8 mouse cellular contexts compared by ENCODE assay signal in genomic region chr5:67846361-67847224, GRCm38 (mm10). TPM values are rescaled to one million over a fixed set of nuclear protein-coding genes. Genes with fewer than 3 reads are reported as not detected.
DNase-seq lines count a peak whose midpoint lies in the region; ATAC-seq lines count a peak whose summit lies in the region.

No protein-coding gene starts in this region.

- DNase-seq in MN1 (ENCODE audit: low spot score) = peak; percentile 62
- peak; percentile 60 for DNase-seq in cerebellum, adult 11-12 months
- no peak for DNase-seq in hindbrain, embryonic 10.5 days (ENCODE audit: low spot score)
- DNase-seq in layer of hippocampus, postnatal 14 days (ENCODE audit: low spot score in 2 of 2) = peak; percentile 47 to 49
- peak; percentile 53 for DNase-seq in lung, postnatal 14 days
- DNase-seq in ovary, postnatal 14 days (ENCODE audit: low spot score) = peak; percentile 14
- peak; percentile 63 to 70 for DNase-seq in thymus, postnatal 36 days

- WGBS in forebrain, embryonic 16.5 days = under 1% methylated on average over 39 of the region's 39 CpGs
- under 1% methylated on average over 39 of the region's 39 CpGs for WGBS in hindbrain, embryonic 10.5 days

- ATAC-seq in forebrain, embryonic 16.5 days = peak; percentile 6

- H3K9me3 ChIP-seq in forebrain, embryonic 16.5 days (ENCODE audit: control insufficient read depth, low read length) = no peaks in the 10 kb centered on the region
- no peaks in the 10 kb centered on the region for H3K9me3 ChIP-seq in hindbrain, embryonic 10.5 days

- H3K4me3 ChIP-seq in forebrain, embryonic 16.5 days (replicated peaks; ENCODE audit: low read length) = peak overlapping the region; percentile 90
- H3K4me3 ChIP-seq in hindbrain, embryonic 10.5 days = peak overlapping the region; percentile 95

- peak overlapping the region; percentile 74 for H3K4me2 ChIP-seq in forebrain, embryonic 16.5 days (ENCODE audit: low read length)

- H3K27me3 ChIP-seq in forebrain, embryonic 16.5 days (replicated peaks; ENCODE audit: control insufficient read depth, insufficient read depth, low read length) = no peaks in the 10 kb centered on the region
- no peaks in the 10 kb centered on the region for H3K27me3 ChIP-seq in hindbrain, embryonic 10.5 days (ENCODE audit: insufficient read depth, poor library complexity, severe bottlenecking)

- H3K9ac ChIP-seq in forebrain, embryonic 16.5 days (replicated peaks; ENCODE audit: low read depth, low read length) = peak overlapping the region; percentile 88

- H3K36me3 ChIP-seq in forebrain, embryonic 16.5 days (ENCODE audit: control insufficient read depth, insufficient read depth) = no peaks in the 10 kb centered on the region
- no peaks in the 10 kb centered on the region for H3K36me3 ChIP-seq in hindbrain, embryonic 10.5 days

- peak overlapping the region; percentile 69 for H3K27ac ChIP-seq in forebrain, embryonic 16.5 days (ENCODE audit: low read length)
- H3K27ac ChIP-seq in hindbrain, embryonic 10.5 days = peak overlapping the region; percentile 92

- peaks cover 27% of the 10 kb centered on the region for H3K4me1 ChIP-seq in forebrain, embryonic 16.5 days (replicated peaks; ENCODE audit: control insufficient read depth, insufficient read depth, low read length)
- H3K4me1 ChIP-seq in hindbrain, embryonic 10.5 days (replicated peaks) = peaks cover 62% of the 10 kb centered on the region

RNA-seq across cellular contexts. Expression of gene Atp8a1, which starts 0.6 kb away (rescaled TPM):
- 41.5 and 43.7 TPM in 2 replicates for polyA plus RNA-seq in forebrain, embryonic 16.5 days (2015; fragmentation: Nextera tagmentation; extraction: Ambion mirVana)
- 14.2 and 17.0 TPM in 2 replicates for polyA plus RNA-seq in hindbrain, embryonic 10.5 days (2016; fragmentation: Nextera tagmentation; extraction: Ambion mirVana)
- total RNA-seq in layer of hippocampus, postnatal 14 days (2021) = 100 to 1,000 TPM; 141 to 150 TPM
